Mouse (Mus musculus): ENCODE results near the gene B020004J07Rik. TPM values are rescaled to one million over a fixed set of nuclear protein-coding genes. Genes with fewer than 3 reads are reported as not detected.

Gene B020004J07Rik
- not detected for polyA plus RNA-seq (2014; fragmentation: Illumina TruSeq; extraction: RNeasy Lipid Tissue Mini Kit (QIAGEN cat#74804); ENCODE audit: low read depth, low replicate concordance)

DNA sequence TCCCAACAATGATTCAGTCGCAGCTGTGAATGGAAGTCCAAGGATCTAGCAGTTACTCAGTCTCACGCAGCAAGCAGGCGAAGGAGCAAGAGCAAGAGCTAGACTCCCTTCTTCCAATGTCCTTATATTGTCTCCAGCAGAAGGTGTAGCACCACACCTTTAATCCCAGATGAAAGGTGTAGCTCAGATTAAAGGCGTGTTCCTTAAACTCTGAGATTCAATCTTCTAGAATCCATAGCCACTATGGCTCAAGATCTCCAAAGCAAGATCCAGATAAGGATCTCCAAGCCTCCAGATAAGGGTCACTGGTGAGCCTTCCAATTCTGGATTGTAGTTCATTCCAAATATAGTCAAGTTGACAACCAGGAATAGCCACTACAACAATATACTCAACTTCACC is at the start of gene B020004J07Rik:
TSS of gene B020004J07Rik (minus strand) at position 101 of the 400 bp plus-strand sequence.

Other genes starting within 250 kb of the B020004J07Rik start
- gene Leprot, start 196.3 kb downstream of the B020004J07Rik start, polyA plus RNA-seq (2014; fragmentation: Illumina TruSeq; extraction: RNeasy Lipid Tissue Mini Kit (QIAGEN cat#74804); ENCODE audit: low read depth, low replicate concordance) = 38.3 TPM
- 2.7 TPM for gene Lepr, start 126.6 kb downstream of the B020004J07Rik start, polyA plus RNA-seq (2014; fragmentation: Illumina TruSeq; extraction: RNeasy Lipid Tissue Mini Kit (QIAGEN cat#74804); ENCODE audit: low read depth, low replicate concordance)
- gene C130073F10Rik, start 49.8 kb upstream of the B020004J07Rik start, polyA plus RNA-seq (2014; fragmentation: Illumina TruSeq; extraction: RNeasy Lipid Tissue Mini Kit (QIAGEN cat#74804); ENCODE audit: low read depth, low replicate concordance) = not detected
- not detected for gene Gm12800, start 65.1 kb upstream of the B020004J07Rik start, polyA plus RNA-seq (2014; fragmentation: Illumina TruSeq; extraction: RNeasy Lipid Tissue Mini Kit (QIAGEN cat#74804); ENCODE audit: low read depth, low replicate concordance)
- gene Gm12794, start 96.4 kb upstream of the B020004J07Rik start, polyA plus RNA-seq (2014; fragmentation: Illumina TruSeq; extraction: RNeasy Lipid Tissue Mini Kit (QIAGEN cat#74804); ENCODE audit: low read depth, low replicate concordance) = not detected
- gene Gm12790, start 137.0 kb upstream of the B020004J07Rik start, polyA plus RNA-seq (2014; fragmentation: Illumina TruSeq; extraction: RNeasy Lipid Tissue Mini Kit (QIAGEN cat#74804); ENCODE audit: low read depth, low replicate concordance) = not detected
- gene Gm12789, start 142.6 kb upstream of the B020004J07Rik start, polyA plus RNA-seq (2014; fragmentation: Illumina TruSeq; extraction: RNeasy Lipid Tissue Mini Kit (QIAGEN cat#74804); ENCODE audit: low read depth, low replicate concordance) = not detected
- 30.9 TPM for gene Pde4b, start 243.5 kb upstream of the B020004J07Rik start, polyA plus RNA-seq (2014; fragmentation: Illumina TruSeq; extraction: RNeasy Lipid Tissue Mini Kit (QIAGEN cat#74804); ENCODE audit: low read depth, low replicate concordance)